Mouse (Mus musculus) layer of hippocampus, adult 2 months (tissue): Measurements from ENCODE around the gene Pfdn6. TPM values are rescaled to one million over a fixed set of nuclear protein-coding genes. Genes with fewer than 3 reads are reported as not detected.

ENCODE experiments used
- DNase-seq, 2 experiments: peaks; one replicate each; pipeline ENCODE4 v3.0.0; 2022; ENCODE audit warnings: low spot score in 2 of 2
- H3K27ac ChIP-seq: fragments of 200-600 bp; 2 replicates; pipeline ENCODE4 v1.8.1; 2022
- H3K4me3 ChIP-seq: fragments of 200-600 bp; 2 replicates; pipeline ENCODE4 v1.8.1; 2022; ENCODE audit warnings: mild to moderate bottlenecking
- CTCF ChIP-seq: fragments of 200-600 bp; conservative IDR thresholded peaks from 2 replicates; pipeline ENCODE4 v1.8.1; 2022; ENCODE audit warnings: antibody characterized with exemption, mild to moderate bottlenecking, moderate library complexity
- total RNA-seq, 2 experiments: library from RNA; stranded (reverse); gene quantifications; 2 replicates each; pipeline ENCODE4 v1.2.3; 2021

The Pfdn6 gene
- total RNA-seq, 2 experiments from 2014 or later: 86.5 to 97.4 TPM

DNA sequence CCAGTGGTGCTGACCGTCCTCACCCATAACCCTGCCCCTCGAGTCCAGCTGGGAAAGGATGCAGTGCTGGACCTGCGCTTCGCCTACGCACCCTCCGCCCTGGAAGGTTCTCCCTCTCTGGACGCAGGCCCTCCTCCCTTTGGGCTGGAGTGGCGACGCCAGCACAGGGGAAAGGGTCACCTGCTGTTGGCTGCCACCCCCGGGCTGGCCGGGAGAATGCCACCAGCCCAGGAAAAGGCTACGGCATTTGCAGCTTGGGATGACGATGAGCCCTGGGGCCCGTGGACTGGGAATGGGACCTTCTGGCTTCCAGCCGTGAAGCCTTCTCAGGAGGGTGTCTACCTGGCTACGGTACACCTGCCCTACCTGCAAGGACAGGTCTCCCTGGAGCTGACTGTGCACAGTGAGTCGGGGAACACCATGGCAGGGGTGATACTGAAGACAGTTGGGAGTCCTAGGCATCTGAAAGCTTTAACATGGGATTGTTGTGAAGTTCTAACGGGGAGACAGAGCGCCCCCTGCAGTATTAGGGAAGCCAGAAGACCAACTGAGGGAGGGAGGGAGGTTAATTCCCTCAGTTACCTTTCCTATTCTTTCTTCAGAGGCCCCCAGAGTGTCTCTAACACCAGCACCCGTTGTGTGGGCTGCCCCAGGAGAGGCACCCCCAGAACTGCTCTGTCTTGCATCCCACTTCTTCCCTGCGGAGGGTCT, 14.6 kb downstream of the Pfdn6 start:
- TF ChIP-seq CTCF: peak; percentile 39
- H3K27ac ChIP-seq: no peak overlapping the region
- no peak for DNase-seq
- H3K4me3 ChIP-seq: no peak overlapping the region

DNA sequence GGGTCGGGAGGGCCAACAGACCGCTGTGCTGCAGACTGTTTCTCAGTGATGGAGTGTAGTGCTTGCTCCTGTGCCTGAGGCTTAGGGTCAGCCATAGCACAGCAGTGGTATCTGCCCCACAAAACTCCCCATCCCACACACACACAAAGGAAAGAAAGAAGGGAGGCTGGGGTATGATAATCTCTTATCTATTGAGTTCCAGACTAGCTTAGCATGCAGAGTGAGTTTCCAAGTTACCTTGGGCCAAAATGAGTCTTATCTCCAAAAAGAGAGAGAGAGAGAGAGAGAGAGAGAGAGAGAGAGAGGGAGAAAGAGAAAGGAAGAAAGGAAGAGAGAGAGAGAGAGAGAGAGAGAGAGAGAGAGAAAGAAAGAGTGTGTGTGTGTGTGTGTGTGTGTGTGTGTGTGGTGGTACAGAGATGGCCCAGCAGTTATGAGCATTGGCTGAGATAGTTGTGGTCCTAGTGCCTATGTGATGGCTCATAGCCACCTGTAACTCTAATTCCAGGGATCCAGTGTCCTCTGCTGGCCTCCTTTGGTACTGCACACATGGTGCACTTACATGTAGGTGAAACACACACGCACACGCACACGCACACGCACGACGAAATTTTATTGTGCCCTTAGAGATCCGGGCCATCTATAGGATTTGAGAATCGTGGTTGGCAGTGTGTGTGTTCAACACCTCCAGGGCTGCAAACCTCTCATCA, 15.4 kb downstream of the Pfdn6 start:
- Histone ChIP-seq H3K4me3 (no peak overlapping the region), H3K27ac (no peak overlapping the region)
- DNase-seq: no peak
- TF ChIP-seq CTCF: peak; percentile 56

DNA sequence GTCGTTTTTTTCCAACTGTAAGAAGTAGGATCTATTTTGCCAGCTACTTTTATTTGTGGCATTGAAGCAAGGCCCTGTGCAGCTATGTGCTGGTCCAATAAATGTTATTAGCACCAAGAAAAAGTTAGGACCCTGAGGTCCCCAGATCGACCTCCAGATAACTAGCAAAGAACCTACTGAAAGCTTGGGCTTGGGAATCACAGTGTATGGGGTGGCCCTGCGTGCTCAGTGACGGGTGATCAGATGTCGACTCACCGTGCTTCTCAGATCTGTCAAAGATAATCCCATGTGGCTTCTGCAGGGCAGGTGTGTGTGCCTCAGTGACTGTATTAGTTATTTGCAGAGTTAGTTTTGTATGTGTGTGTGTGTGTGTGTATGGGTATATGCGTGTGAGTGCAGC, 18.8 kb downstream of the Pfdn6 start:
- H3K27ac ChIP-seq: no peak overlapping the region
- no peak for DNase-seq
- no peak for TF ChIP-seq CTCF

DNA sequence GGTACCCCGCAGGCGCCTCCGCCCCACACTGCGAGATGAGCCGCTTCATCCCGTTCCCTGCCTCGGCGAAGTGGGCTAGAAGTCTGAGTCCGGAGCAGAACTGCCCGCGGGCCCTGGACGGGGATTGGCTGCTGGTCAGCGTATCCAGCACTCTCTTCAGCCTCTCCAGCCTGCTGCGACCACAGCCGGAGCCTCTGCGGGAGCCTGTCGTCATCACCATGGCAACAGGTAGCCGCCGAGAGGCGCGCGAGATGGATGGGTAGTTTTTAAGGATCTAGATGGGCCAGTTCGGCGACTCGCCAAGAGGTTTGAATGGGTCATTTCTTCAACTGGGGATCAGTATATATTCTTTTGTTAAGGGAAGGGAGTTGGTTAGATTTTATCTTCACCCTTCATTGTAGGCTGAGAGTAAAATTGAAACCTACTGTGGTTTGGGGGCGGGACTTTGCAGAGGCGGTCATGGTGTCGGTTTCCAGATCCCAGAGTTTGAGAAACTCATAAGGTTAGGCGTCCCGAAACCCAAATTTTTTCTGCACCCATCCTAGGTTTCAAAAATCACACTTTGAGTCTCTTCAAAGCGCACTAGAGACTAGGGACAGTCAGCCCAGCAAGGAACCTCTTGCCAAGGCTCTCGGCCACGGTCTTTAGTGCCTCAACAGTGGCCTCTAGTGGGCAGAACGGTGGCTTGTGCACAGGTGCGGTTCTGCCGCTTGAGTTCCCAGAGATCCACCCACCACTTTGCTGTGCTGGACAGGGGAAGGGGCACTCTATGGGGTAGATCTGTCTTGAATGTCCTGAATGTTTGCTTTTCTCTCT, 19.7 kb downstream of the Pfdn6 start:
- peak; percentile 75 for DNase-seq
- Histone ChIP-seq H3K4me3 (peak overlapping the region; percentile 78), H3K27ac (peak overlapping the region; percentile 83)
- TF ChIP-seq CTCF: peak; percentile 89

More for the DNA sequence above, 18.8 kb downstream of the Pfdn6 start:
- H3K4me3 ChIP-seq: no peak overlapping the region

DNA sequence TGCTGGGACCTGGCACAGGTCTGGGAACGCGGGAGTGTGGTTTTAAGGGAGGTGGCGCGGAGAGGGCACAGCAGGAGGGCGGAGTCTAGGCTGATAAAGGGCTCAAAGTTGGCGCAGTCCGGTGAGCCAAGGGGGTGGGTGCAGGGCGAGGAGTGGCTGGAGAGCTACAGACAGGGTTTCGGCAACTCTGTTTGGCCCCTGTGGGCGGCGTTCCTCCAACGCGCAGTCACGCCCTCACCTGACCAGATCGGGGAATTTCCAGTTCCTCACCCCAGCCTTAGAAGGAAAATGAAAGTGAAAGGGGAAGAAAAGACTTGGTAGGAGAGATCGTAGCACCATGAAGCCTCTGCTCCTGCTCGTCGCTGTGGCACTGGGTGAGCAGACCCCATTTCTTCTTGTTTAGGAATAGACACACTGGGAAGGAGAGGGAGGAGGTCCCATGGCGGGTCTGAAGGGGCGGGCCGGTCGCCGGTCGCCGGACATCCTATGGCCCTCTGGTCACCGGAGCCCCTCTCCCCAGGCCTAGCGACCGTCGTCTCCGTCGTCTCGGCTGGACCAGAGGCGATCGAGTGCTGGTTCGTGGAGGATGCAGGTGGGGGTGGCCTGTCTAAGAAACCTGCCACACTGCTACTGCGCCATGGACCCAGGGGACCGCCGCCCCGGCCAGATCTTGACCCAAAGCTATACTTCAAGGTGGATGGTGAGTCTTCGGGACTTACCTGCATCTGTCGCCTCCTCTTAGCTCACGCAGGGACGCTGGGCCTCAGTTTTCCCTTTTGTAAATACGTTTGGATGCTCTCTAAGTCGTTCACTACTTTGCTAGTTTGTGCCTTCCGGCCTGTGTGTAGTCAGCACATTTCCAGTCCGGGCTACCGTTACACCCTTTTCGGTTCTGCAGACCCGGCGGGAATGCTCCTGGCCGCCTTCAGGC, 20.5 kb downstream of the Pfdn6 start:
- peak in 1 of 2 experiments; percentile 55 for DNase-seq
- peak; percentile 50 for TF ChIP-seq CTCF
- peak overlapping the region; percentile 83 for H3K27ac ChIP-seq
- H3K4me3 ChIP-seq: peak overlapping the region; percentile 78

DNA sequence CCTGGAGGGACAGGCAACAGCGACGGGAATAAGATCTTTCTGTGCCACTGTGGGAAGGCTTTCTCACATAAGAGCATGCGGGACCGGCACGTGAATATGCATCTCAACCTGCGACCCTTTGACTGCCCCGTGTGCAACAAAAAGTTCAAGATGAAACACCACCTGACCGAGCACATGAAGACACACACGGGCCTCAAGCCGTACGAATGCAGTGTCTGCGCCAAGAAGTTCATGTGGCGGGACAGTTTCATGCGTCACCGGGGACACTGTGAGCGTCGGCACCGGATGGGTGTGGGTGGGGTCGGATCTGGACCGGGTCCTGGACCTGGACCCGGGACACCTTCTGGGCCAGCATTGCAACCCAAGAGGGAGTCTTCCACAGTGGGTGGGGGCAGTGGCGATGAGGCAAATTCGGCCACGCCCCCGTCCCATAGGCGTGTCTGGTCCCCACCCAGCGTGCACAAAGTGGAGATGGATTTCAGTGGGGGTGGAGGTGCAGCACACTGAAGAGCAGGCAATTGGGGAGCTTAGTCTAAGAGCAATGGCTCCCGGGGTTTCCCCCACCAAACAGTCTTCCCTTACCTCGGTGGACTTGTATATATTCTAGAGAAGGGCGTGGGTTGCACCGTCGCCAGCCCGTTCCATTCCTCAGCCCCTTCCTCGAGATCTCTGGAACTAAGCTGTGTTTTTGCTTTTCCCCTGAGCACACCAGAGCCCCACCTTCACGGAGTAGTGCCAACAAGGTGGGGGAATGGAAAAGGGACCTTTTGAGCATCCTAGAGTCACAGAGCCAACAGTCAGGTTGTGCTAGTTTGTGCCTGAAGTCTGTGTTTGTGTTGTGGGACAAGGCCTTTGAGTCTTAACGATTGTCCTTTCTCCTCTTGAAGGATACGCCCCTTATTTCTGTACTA, 21.6 kb downstream of the Pfdn6 start:
- no peak for DNase-seq
- TF ChIP-seq CTCF: no peak
- H3K4me3 ChIP-seq: peak overlapping the region; percentile 78; the same call in 1 of the 2 replicates
- H3K27ac ChIP-seq: peak overlapping the region; percentile 83

DNA sequence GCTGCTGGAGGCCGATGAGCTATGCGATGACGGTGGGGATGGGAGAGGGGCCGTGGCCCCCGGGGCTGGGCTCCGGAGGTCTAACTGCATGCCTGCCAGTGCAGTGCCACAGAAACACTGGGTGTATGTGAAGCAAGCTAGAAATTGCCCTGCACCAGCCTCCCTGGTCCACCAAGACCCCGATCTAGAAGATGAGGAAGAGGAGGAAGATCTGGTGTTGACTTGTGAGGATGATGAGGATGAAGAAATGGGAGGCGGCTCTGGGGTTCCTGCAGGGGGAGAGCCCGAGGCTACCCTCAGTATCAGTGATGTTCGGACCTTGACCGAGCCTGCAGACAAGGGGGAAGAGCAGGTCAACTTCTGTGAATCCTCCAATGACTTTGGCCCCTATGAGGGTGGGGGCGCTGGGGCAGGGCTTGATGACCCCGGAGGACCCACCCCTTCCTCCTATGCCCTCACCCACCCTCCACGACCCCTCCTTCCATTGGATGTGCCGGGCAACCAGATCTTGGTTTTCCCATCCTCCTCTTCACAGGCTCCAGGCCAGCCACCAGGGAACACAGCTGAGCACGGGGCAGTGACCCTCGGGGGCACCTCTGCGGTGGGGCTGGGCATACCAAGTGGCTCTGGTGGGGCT, 22.4 kb downstream of the Pfdn6 start:
- DNase-seq: no peak
- TF ChIP-seq CTCF: no peak
- H3K27ac ChIP-seq: no peak overlapping the region
- H3K4me3 ChIP-seq: no peak overlapping the region

DNA sequence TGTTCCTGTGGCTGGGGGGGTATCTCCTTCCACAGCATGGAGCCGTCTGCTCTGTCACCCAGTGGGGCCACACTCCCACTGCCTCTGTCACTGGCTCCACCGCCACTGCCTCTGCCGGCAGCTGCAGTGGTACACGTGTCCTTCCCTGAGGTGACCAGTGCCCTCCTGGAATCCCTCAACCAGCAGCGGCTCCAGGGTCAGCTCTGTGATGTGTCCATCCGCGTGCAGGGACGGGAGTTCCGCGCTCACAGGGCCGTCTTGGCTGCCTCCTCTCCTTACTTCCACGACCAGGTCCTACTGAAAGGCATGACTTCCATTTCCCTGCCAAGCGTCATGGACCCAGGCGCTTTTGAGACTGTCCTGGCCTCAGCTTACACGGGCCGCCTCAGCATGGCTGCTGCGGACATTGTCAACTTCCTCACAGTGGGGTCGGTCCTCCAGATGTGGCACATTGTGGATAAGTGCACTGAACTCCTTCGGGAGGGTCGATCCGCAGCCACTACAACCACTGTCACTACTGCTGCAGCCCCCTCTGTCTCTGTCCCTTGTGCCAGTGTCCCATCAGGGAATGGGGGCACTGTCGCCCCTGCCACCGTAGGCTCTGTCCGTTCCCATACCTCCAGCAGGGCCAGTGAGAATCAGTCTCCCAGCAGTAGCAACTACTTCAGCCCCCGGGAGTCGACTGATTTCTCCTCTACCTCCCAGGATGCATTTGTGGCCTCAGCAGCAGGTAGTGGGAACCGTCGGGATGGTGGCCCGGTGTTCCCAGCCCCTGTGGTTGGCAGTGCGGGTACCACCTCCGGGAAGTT, 23.1 kb downstream of the Pfdn6 start:
- TF ChIP-seq CTCF: no peak
- peak overlapping the region; percentile 59 for H3K4me3 ChIP-seq

DNA sequence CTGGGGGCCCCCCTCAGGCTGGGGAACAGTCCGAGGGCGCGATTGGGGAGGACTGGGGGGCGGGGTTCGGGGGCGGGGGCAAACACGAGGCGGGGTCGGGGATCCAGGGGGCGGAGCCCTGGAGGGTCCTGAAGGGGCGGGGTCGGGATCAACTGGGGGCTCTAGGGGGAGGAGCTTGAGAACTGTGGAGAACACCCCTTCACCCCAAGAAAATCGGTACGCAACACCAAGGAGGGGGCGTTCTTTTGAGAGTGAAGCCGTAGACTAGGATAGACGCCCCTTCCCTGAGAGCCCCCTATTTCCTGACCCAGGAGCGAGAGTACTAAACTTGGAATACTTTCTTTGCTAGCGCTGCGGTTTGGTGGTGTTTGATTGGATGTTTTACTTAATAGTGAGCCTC, 23.8 kb downstream of the Pfdn6 start:
- no peak for DNase-seq
- TF ChIP-seq CTCF: no peak
- H3K4me3 ChIP-seq: peak overlapping the region; percentile 59
- peak overlapping the region; percentile 63 for H3K27ac ChIP-seq

More for the DNA sequence above, 23.1 kb downstream of the Pfdn6 start:
- DNase-seq: no peak
- H3K27ac ChIP-seq: no peak overlapping the region

DNA sequence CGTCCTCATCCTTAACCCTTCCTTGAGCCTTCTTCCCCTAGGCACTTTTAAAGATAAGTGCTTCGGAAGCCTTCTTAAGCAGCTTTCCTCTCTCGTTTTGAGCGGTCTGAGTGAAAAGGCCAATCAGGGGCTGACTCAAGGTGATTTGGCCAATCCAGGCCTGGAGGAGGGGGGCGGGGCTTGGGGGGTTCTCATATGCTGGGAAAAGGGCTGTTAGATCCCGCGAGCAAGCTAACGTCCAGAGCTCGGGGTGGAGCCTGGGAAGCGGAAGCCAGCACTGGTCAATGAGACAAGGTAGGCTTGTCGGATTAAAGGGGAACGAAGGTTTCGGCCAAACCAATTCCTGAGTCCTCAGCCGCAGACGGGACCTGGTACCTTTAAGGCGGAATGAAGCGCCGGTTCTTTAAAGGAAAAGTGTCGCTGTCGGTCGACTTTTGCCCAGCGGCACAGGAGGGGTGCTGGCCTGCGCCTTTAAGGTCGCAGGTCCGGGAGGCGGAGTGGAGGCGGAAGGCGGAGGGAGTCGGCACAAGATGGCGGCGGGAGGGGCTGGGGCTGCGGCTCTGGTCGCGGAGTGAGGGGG, 24.4 kb downstream of the Pfdn6 start, which contains the start of the genes Tapbp and Zbtb22:
TSS of gene Tapbp (plus strand) at position 229 of the 580 bp plus-strand sequence.
TSS of gene Zbtb22 (plus strand) at position 234 of the 580 bp plus-strand sequence.
- peak; percentile 94 to 97 for DNase-seq
- H3K4me3 ChIP-seq: peak within 1 kb of the TSS; percentile 59
- TF ChIP-seq CTCF: no peak
- peak within 1 kb of the TSS; percentile 63 for H3K27ac ChIP-seq
